Mouse (Mus musculus) liver, postnatal 0 days (tissue): ENCODE measurements around the gene Rb1.

ENCODE experiments used
- CTCF ChIP-seq: sonication (generic); IDR thresholded peaks from 2 replicates; pipeline ENCODE4 v1.5.1; 2016; ENCODE audit warnings: antibody characterized with exemption, low read depth
- EP300 ChIP-seq: IDR thresholded peaks from 2 replicates; pipeline ENCODE4 v1.6.1; 2016; ENCODE audit warnings: antibody characterized with exemption, low read depth, mild to moderate bottlenecking

- TF ChIP-seq CTCF (no peak), EP300 (no peak)
Observed at GRCm38 (mm10) chr14:73252276-73252675, 73.3 kb downstream of the Rb1 start.
